Mouse (Mus musculus) adrenal gland, adult (tissue): ENCODE data around the gene Gm47995.
"Not testable (repeated sequence)": the region's sequence is repeated elsewhere in the genome, so short reads cannot be mapped to it uniquely, and the experiment has no call there.

Experiments used
- DNase-seq, 2 experiments: peaks; one replicate each; pipeline ENCODE4 v3.0.0; 2022 to 2023; ENCODE audit warnings: low spot score in 1 of 2; ENCODE audit not compliant: inconsistent age in 2 of 2

Gene Gm47995

GRCm38 (mm10) chr1:151198120-151198519, at the start of gene Gm47995:
TSS of gene Gm47995 (plus strand) at chr1:151198448.
- DNase-seq = not testable (repeated sequence)

GRCm38 (mm10) chr1:151150211-151150610, 48.0 kb upstream of the Gm47995 start:
- DNase-seq = peak; percentile 33 to 71

- DNase-seq = peak; percentile 46 to 67
Measured at GRCm38 (mm10) chr1:151151089-151151488, 47.2 kb upstream of the Gm47995 start.

GRCm38 (mm10) chr1:151153056-151153652, 45.1 kb upstream of the Gm47995 start:
- no peak for DNase-seq

- DNase-seq = not testable (repeated sequence)
Measured at GRCm38 (mm10) chr1:151154131-151154530, 44.1 kb upstream of the Gm47995 start.

- no peak for DNase-seq
Measured at GRCm38 (mm10) chr1:151156129-151156528, 42.1 kb upstream of the Gm47995 start.

- no peak for DNase-seq
Measured at GRCm38 (mm10) chr1:151156777-151157632, 41.2 kb upstream of the Gm47995 start.

GRCm38 (mm10) chr1:151157963-151158856, 40.0 kb upstream of the Gm47995 start:
- DNase-seq = no peak

- no peak for DNase-seq
Measured at GRCm38 (mm10) chr1:151158857-151159510, 39.3 kb upstream of the Gm47995 start.

GRCm38 (mm10) chr1:151166031-151166430, 32.2 kb upstream of the Gm47995 start:
- DNase-seq = no peak

- no peak for DNase-seq
Measured at GRCm38 (mm10) chr1:151167297-151168047, 30.8 kb upstream of the Gm47995 start.

GRCm38 (mm10) chr1:151168637-151169036, 29.6 kb upstream of the Gm47995 start:
- no peak for DNase-seq

- DNase-seq = peak; percentile 33 to 71
Measured at GRCm38 (mm10) chr1:151171572-151172461, 26.4 kb upstream of the Gm47995 start.

GRCm38 (mm10) chr1:151177030-151177936, 21.0 kb upstream of the Gm47995 start:
- peak; percentile 13 to 72 for DNase-seq

- no peak for DNase-seq
Measured at GRCm38 (mm10) chr1:151177937-151178271, 20.3 kb upstream of the Gm47995 start.

GRCm38 (mm10) chr1:151178505-151179083, 19.7 kb upstream of the Gm47995 start:
- DNase-seq = no peak

- no peak for DNase-seq
Measured at GRCm38 (mm10) chr1:151180167-151180566, 18.1 kb upstream of the Gm47995 start.

GRCm38 (mm10) chr1:151182266-151182665, 16.0 kb upstream of the Gm47995 start, which contains the start of gene Gm47985:
TSS of gene Gm47985 (plus strand) at chr1:151182537.
- not testable (repeated sequence) for DNase-seq
